Mouse (Mus musculus) B cell, adult (primary cell): ENCODE measurements around the gene Kcnv2. TPM values are rescaled to one million over a fixed set of nuclear protein-coding genes. Genes with fewer than 3 reads are reported as not detected.

Source experiments
- total RNA-seq: library from RNA; stranded (reverse); gene quantifications from 4 replicates; pipeline ENCODE4 v1.2.4, GENCODE M21; 2023; ENCODE audit not compliant: inconsistent age

Gene Kcnv2
- total RNA-seq = not detected in 4 replicates

GRCm38 (mm10) chr19:27322281-27322680 lies at the start of gene Kcnv2:
TSS of gene Kcnv2 (plus strand) at chr19:27322588.

Other genes with a start within 250 kb of the Kcnv2 start
- not detected in 4 replicates for gene Vldlr, start 106.1 kb upstream of the Kcnv2 start, total RNA-seq
- 83.6 to 102 TPM (median 87.7 TPM) in 4 replicates for gene Pum3, start 107.2 kb downstream of the Kcnv2 start, total RNA-seq